Mouse (Mus musculus): ENCODE results near the gene Tgfbr3. TPM values are rescaled to one million over a fixed set of nuclear protein-coding genes. Genes with fewer than 3 reads are reported as not detected.
A peak's percentile ranks its signal among the peaks of the same experiment; 100 is the strongest.

Gene Tgfbr3
- polyA plus RNA-seq, 1 experiment from 2014 or later = 38.2 TPM

GRCm38 (mm10) chr5:107201509-107202182 is 87.8 kb downstream of the Tgfbr3 start:
- DNase-seq (ENCODE audit: low spot score) = no peak
- ATAC-seq (replicated peaks; ENCODE audit: low FRiP score) = no peak; the same call in 1 of the 2 replicates
- no peaks in the 10 kb centered on the region for H3K9me3 ChIP-seq (ENCODE audit: control insufficient read depth, low read length)
- no peak overlapping the region for H3K9ac ChIP-seq (ENCODE audit: low read depth, low read length)
- peak overlapping the region; percentile 50; the same call in 1 of the 2 replicates for H3K27ac ChIP-seq (ENCODE audit: low read depth, low read length)
- no peak overlapping the region for H3K4me3 ChIP-seq (ENCODE audit: low read depth, low read length)
- H3K4me2 ChIP-seq = no peak overlapping the region; the same call in 1 of the 2 replicates
- no peaks in the 10 kb centered on the region for H3K27me3 ChIP-seq (replicated peaks; ENCODE audit: control insufficient read depth, insufficient read depth, low read length)
- peaks cover 4% of the 10 kb centered on the region; the same call in 1 of the 2 replicates for H3K36me3 ChIP-seq (ENCODE audit: control insufficient read depth, insufficient read depth, low read length)
- peaks cover 26% of the 10 kb centered on the region for H3K4me1 ChIP-seq (replicated peaks; ENCODE audit: control insufficient read depth, insufficient read depth, low read length)
- WGBS = 60% methylated on average over 9 of the region's 9 CpGs

- ATAC-seq (replicated peaks; ENCODE audit: low FRiP score) = no peak
- no peaks in the 10 kb centered on the region; the same call in 1 of the 2 replicates for H3K36me3 ChIP-seq (ENCODE audit: control insufficient read depth, insufficient read depth, low read length)
- no peaks in the 10 kb centered on the region for H3K9me3 ChIP-seq (ENCODE audit: control insufficient read depth, low read length)
- WGBS = 66% methylated on average over 12 of the region's 12 CpGs
- no peak overlapping the region for H3K9ac ChIP-seq (ENCODE audit: low read depth, low read length)
- no peaks in the 10 kb centered on the region for H3K27me3 ChIP-seq (replicated peaks; ENCODE audit: control insufficient read depth, insufficient read depth, low read length)
- H3K4me2 ChIP-seq = no peak overlapping the region
- DNase-seq (ENCODE audit: low spot score) = no peak
- peaks cover 28% of the 10 kb centered on the region for H3K4me1 ChIP-seq (replicated peaks; ENCODE audit: control insufficient read depth, insufficient read depth, low read length)
- H3K27ac ChIP-seq (ENCODE audit: low read depth, low read length) = peak overlapping the region; percentile 50; the same call in 1 of the 2 replicates
- no peak overlapping the region for H3K4me3 ChIP-seq (ENCODE audit: low read depth, low read length)
Observed at GRCm38 (mm10) chr5:107200853-107201341, 88.5 kb downstream of the Tgfbr3 start.

GRCm38 (mm10) chr5:107200221-107200635 is 89.2 kb downstream of the Tgfbr3 start:
- Histone ChIP-seq H3K4me3 (ENCODE audit: low read depth, low read length) (no peak overlapping the region), H3K27ac (ENCODE audit: low read depth, low read length) (no peak overlapping the region), H3K27me3 (replicated peaks; ENCODE audit: control insufficient read depth, insufficient read depth, low read length) (no peaks in the 10 kb centered on the region), H3K4me1 (replicated peaks; ENCODE audit: control insufficient read depth, insufficient read depth, low read length) (peaks cover 34% of the 10 kb centered on the region), H3K9ac (ENCODE audit: low read depth, low read length) (no peak overlapping the region), H3K4me2 (no peak overlapping the region), H3K36me3 (ENCODE audit: control insufficient read depth, insufficient read depth, low read length) (no peaks in the 10 kb centered on the region; the same call in 1 of the 2 replicates), H3K9me3 (ENCODE audit: control insufficient read depth, low read length) (no peaks in the 10 kb centered on the region)
- WGBS = 79% methylated on average over 10 of the region's 10 CpGs
- DNase-seq (ENCODE audit: low spot score) (no peak), ATAC-seq (replicated peaks; ENCODE audit: low FRiP score) (no peak)

GRCm38 (mm10) chr5:107195751-107196395 is 93.6 kb downstream of the Tgfbr3 start:
- no peaks in the 10 kb centered on the region; the same call in 1 of the 2 replicates for H3K36me3 ChIP-seq (ENCODE audit: control insufficient read depth, insufficient read depth, low read length)
- no peak overlapping the region for H3K27ac ChIP-seq (ENCODE audit: low read depth, low read length)

GRCm38 (mm10) chr5:107193160-107193559 is 96.3 kb downstream of the Tgfbr3 start:
- H3K9me3 ChIP-seq (ENCODE audit: control insufficient read depth, low read length) = no peaks in the 10 kb centered on the region
- ATAC-seq (replicated peaks; ENCODE audit: low FRiP score) (peak; percentile 83), DNase-seq (ENCODE audit: low spot score) (no peak)
- H3K27me3 ChIP-seq (replicated peaks; ENCODE audit: control insufficient read depth, insufficient read depth, low read length) = no peaks in the 10 kb centered on the region
- WGBS = 27% methylated on average over 9 of the region's 9 CpGs
- H3K4me3 ChIP-seq (ENCODE audit: low read depth, low read length) = no peak overlapping the region
- peaks cover 39% of the 10 kb centered on the region for H3K4me1 ChIP-seq (replicated peaks; ENCODE audit: control insufficient read depth, insufficient read depth, low read length)
- peak overlapping the region; percentile 35 for H3K4me2 ChIP-seq
- no peaks in the 10 kb centered on the region for H3K36me3 ChIP-seq (ENCODE audit: control insufficient read depth, insufficient read depth, low read length)
- peak overlapping the region; percentile 59 for H3K27ac ChIP-seq (ENCODE audit: low read depth, low read length)
- H3K9ac ChIP-seq (ENCODE audit: low read depth, low read length) = no peak overlapping the region

More at GRCm38 (mm10) chr5:107195751-107196395, 93.6 kb downstream of the Tgfbr3 start:
- no peak for ATAC-seq (replicated peaks; ENCODE audit: low FRiP score)
- no peak overlapping the region for H3K4me2 ChIP-seq
- no peak for DNase-seq (ENCODE audit: low spot score)
- 51% methylated on average over 12 of the region's 12 CpGs for WGBS
- H3K27me3 ChIP-seq (replicated peaks; ENCODE audit: control insufficient read depth, insufficient read depth, low read length) = no peaks in the 10 kb centered on the region
- no peak overlapping the region for H3K9ac ChIP-seq (ENCODE audit: low read depth, low read length)
- no peaks in the 10 kb centered on the region for H3K9me3 ChIP-seq (ENCODE audit: control insufficient read depth, low read length)
- no peak overlapping the region for H3K4me3 ChIP-seq (ENCODE audit: low read depth, low read length)
- H3K4me1 ChIP-seq (replicated peaks; ENCODE audit: control insufficient read depth, insufficient read depth, low read length) = peaks cover 44% of the 10 kb centered on the region

- Histone ChIP-seq H3K9ac (ENCODE audit: low read depth, low read length) (no peak overlapping the region), H3K4me2 (no peak overlapping the region), H3K4me1 (replicated peaks; ENCODE audit: control insufficient read depth, insufficient read depth, low read length) (peaks cover 39% of the 10 kb centered on the region), H3K36me3 (ENCODE audit: control insufficient read depth, insufficient read depth, low read length) (no peaks in the 10 kb centered on the region), H3K27ac (ENCODE audit: low read depth, low read length) (no peak overlapping the region), H3K27me3 (replicated peaks; ENCODE audit: control insufficient read depth, insufficient read depth, low read length) (no peaks in the 10 kb centered on the region), H3K4me3 (ENCODE audit: low read depth, low read length) (no peak overlapping the region), H3K9me3 (ENCODE audit: control insufficient read depth, low read length) (no peaks in the 10 kb centered on the region)
- ATAC-seq (replicated peaks; ENCODE audit: low FRiP score) = no peak
- DNase-seq (ENCODE audit: low spot score) = no peak
- WGBS = 92% methylated on average over 7 of the region's 7 CpGs
Observed at GRCm38 (mm10) chr5:107192372-107192771, 97.1 kb downstream of the Tgfbr3 start.

GRCm38 (mm10) chr5:107188551-107188950 is 100.9 kb downstream of the Tgfbr3 start:
- Histone ChIP-seq H3K9me3 (ENCODE audit: control insufficient read depth, low read length) (no peaks in the 10 kb centered on the region), H3K27ac (ENCODE audit: low read depth, low read length) (no peak overlapping the region; the same call in 1 of the 2 replicates), H3K36me3 (ENCODE audit: control insufficient read depth, insufficient read depth, low read length) (no peaks in the 10 kb centered on the region), H3K4me3 (ENCODE audit: low read depth, low read length) (no peak overlapping the region), H3K27me3 (replicated peaks; ENCODE audit: control insufficient read depth, insufficient read depth, low read length) (no peaks in the 10 kb centered on the region), H3K4me2 (no peak overlapping the region), H3K9ac (ENCODE audit: low read depth, low read length) (no peak overlapping the region), H3K4me1 (replicated peaks; ENCODE audit: control insufficient read depth, insufficient read depth, low read length) (peaks cover 25% of the 10 kb centered on the region)
- ATAC-seq (replicated peaks; ENCODE audit: low FRiP score) = no peak
- 71% methylated on average over 10 of the region's 10 CpGs for WGBS
- no peak for DNase-seq (ENCODE audit: low spot score)

GRCm38 (mm10) chr5:107186206-107186605 is 103.2 kb downstream of the Tgfbr3 start:
- ATAC-seq (replicated peaks; ENCODE audit: low FRiP score) (no peak), DNase-seq (ENCODE audit: low spot score) (no peak)
- no peaks in the 10 kb centered on the region for H3K27me3 ChIP-seq (replicated peaks; ENCODE audit: control insufficient read depth, insufficient read depth, low read length)
- H3K36me3 ChIP-seq (ENCODE audit: control insufficient read depth, insufficient read depth, low read length) = no peaks in the 10 kb centered on the region
- H3K4me2 ChIP-seq = no peak overlapping the region
- H3K27ac ChIP-seq (ENCODE audit: low read depth, low read length) = no peak overlapping the region
- no peak overlapping the region for H3K9ac ChIP-seq (ENCODE audit: low read depth, low read length)
- peaks cover 15% of the 10 kb centered on the region for H3K4me1 ChIP-seq (replicated peaks; ENCODE audit: control insufficient read depth, insufficient read depth, low read length)
- no peak overlapping the region for H3K4me3 ChIP-seq (ENCODE audit: low read depth, low read length)
- no peaks in the 10 kb centered on the region for H3K9me3 ChIP-seq (ENCODE audit: control insufficient read depth, low read length)
- 81% methylated on average over 3 of the region's 3 CpGs for WGBS
